Mouse (Mus musculus) olfactory bulb, adult 2 months (tissue): ENCODE measurements around the gene Pde4b.

Experiments used
- CTCF ChIP-seq: fragments of 200-500 bp; IDR thresholded peaks from 2 replicates; pipeline ENCODE4 v1.5.1; 2012; ENCODE audit warnings: low read depth, mild to moderate bottlenecking, low read length, moderate library complexity; ENCODE audit not compliant: insufficient read depth
- POLR2A ChIP-seq: fragments of 200-500 bp; IDR thresholded peaks from 2 replicates; pipeline ENCODE4 v1.6.1; 2012; ENCODE audit warnings: mild to moderate bottlenecking, low read depth, low read length, moderate library complexity; ENCODE audit not compliant: insufficient read depth

- no peak for TF ChIP-seq POLR2A
- no peak for TF ChIP-seq CTCF
Observed at GRCm38 (mm10) chr4:102148766-102149165, 61.4 kb downstream of the Pde4b start.
